Mouse (Mus musculus) E14TG2a.4 (cell line): ENCODE results near the gene Pak6.

Source experiments
- H3K27me3 ChIP-seq: 2 replicates; pipeline ENCODE4 v1.6.1; 2014; ENCODE audit warnings: low read length, control low read depth; ENCODE audit not compliant: insufficient read depth
- H3K36me3 ChIP-seq: 2 replicates; pipeline ENCODE4 v1.6.1; 2014; ENCODE audit warnings: low read length, control low read depth; ENCODE audit not compliant: insufficient read depth
- H3K4me1 ChIP-seq: replicated peaks from 2 replicates; pipeline ENCODE4 v1.6.1; 2014; ENCODE audit warnings: low read depth, low read length, control low read depth
- H3K4me3 ChIP-seq: replicated peaks from 2 replicates; pipeline ENCODE4 v1.5.1; 2014; ENCODE audit warnings: mild to moderate bottlenecking, low read length
- H3K9me3 ChIP-seq: 2 replicates; pipeline ENCODE4 v1.6.1; 2014; ENCODE audit warnings: low read length, control low read depth
- CTCF ChIP-seq: conservative IDR thresholded peaks from 2 replicates; pipeline ENCODE4 v1.5.1; 2014; ENCODE audit warnings: low read length
- NANOG ChIP-seq: IDR thresholded peaks from 2 replicates; pipeline ENCODE4 v1.6.1; 2014; ENCODE audit warnings: borderline replicate concordance, low read length, mixed read lengths
- POU5F1 ChIP-seq: IDR thresholded peaks from 2 replicates; pipeline ENCODE4 v1.6.1; 2014; ENCODE audit warnings: low read length, borderline replicate concordance

The Pak6 gene

DNA sequence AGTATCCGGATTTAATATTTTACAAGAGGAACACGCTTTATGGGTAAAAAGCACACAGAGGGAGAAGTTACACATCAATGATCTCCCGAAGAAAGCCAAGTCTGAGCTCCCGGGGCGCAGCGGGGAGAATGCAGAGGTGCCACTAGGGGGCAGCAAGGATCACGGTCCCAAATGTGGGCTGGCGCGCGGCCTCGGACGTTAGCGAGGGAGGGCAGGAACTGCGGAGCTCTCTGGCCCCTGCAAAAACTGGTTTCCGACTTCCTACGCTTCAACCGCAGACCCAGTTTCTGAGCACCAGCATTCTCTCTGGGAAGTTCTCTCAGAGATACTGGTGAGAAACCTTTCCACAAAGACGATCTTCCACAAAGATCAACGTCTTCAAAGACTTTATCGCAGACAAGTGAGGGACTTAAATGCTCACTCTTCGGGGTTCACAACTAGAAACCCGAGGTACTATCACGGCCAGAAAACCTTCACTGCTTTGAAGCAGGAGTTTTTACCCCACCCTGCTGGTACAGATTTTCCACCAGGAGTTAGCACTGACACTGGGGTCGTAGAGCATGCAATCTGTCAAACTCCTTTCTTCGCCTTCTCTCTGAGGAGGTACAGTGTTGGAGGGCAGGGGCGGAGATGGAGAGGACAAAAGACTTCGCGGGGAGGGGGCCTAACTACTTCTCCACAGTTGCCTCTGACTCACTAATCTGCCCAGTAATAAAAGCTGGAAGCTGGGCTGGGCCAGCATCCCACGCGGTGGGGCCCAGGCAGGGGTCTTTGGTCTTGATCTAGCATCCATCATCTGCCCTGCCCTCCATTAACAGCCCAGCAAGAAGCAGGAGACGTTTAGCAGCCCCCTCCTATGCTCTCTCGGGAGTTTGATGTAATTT, 37.3 kb downstream of the Pak6 start:
- H3K4me1 ChIP-seq = peaks cover 54% of the 10 kb centered on the region
- TF ChIP-seq NANOG = no peak; the same call in 1 of the 2 replicates
- no peak for TF ChIP-seq POU5F1
- TF ChIP-seq CTCF = peak; percentile 68
- no peaks in the 10 kb centered on the region for H3K9me3 ChIP-seq
- H3K27me3 ChIP-seq = peaks cover 90% of the 10 kb centered on the region
- peak overlapping the region; percentile 46 for H3K4me3 ChIP-seq
- H3K36me3 ChIP-seq = no peaks in the 10 kb centered on the region

DNA sequence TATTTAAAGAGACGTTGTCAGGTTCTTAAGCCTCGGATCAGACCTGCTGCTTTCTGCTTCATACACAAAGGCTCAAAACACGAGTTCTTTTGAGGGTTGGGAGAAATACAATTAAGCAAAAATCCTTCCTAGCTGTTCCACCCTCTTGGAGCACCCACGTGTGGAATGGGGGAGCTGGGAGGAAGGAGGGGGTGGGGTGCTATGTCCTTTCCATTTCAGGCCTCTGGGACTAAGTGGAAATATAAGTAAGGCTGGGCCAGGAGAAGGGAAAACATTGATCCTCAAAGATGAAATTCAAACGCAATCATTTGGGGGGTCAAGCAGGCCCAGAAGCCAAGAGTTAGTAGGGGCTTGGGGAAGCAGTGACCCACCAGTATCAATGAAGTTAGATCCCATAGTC, 38.1 kb downstream of the Pak6 start:
- Histone ChIP-seq H3K36me3 (no peaks in the 10 kb centered on the region), H3K9me3 (no peaks in the 10 kb centered on the region), H3K27me3 (peaks cover 93% of the 10 kb centered on the region), H3K4me1 (peaks cover 50% of the 10 kb centered on the region), H3K4me3 (no peak overlapping the region)
- no peak for TF ChIP-seq POU5F1

DNA sequence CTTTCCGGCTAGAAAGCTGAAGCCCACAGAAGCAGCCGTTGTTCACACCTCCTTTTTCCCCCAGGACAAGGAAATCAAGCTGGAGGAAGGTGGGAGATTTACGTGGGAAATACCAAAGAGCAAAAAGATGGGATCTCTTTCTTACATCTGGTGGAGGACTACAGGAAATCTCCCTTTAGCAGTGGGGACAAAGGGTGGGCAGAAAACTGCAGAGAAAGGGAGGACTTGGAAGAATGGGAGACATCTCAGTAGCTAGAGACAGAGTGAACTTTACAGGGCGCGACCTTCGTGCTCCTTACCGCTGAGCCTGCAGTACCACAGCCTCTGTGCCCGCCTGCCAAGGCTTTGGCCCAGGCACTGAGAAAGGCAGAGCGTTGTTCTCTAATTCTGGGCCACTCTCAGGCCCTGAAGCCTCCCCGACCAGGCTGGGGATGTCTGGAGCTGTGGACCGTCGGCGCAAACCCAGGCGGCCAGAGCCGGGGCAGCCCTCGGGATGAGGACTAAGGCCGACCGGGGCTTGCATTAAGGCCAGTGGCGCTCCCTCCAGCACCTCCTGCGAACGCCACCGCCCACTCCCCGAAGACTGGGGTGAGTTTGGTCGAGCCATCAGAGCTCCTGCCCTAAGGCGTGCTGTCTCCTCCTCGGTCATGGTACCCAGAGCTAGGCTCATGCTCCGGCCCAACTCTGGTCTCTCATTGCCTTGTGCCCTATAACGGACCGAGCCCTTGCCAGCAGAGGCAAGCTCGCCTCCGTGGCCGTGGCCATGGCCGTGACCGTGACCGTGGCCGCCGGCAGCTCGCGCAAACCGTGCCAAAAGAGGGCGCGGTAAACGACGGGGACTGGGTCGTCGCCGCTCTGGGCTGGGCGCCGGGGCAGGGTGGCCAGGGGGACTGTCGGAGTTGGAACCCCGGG, 39.1 kb downstream of the Pak6 start:
- Histone ChIP-seq H3K27me3 (peaks cover 94% of the 10 kb centered on the region), H3K36me3 (no peaks in the 10 kb centered on the region), H3K9me3 (no peaks in the 10 kb centered on the region), H3K4me1 (peaks cover 41% of the 10 kb centered on the region), H3K4me3 (peak overlapping the region; percentile 71)
- TF ChIP-seq POU5F1 (no peak), CTCF (no peak), NANOG (no peak)

DNA sequence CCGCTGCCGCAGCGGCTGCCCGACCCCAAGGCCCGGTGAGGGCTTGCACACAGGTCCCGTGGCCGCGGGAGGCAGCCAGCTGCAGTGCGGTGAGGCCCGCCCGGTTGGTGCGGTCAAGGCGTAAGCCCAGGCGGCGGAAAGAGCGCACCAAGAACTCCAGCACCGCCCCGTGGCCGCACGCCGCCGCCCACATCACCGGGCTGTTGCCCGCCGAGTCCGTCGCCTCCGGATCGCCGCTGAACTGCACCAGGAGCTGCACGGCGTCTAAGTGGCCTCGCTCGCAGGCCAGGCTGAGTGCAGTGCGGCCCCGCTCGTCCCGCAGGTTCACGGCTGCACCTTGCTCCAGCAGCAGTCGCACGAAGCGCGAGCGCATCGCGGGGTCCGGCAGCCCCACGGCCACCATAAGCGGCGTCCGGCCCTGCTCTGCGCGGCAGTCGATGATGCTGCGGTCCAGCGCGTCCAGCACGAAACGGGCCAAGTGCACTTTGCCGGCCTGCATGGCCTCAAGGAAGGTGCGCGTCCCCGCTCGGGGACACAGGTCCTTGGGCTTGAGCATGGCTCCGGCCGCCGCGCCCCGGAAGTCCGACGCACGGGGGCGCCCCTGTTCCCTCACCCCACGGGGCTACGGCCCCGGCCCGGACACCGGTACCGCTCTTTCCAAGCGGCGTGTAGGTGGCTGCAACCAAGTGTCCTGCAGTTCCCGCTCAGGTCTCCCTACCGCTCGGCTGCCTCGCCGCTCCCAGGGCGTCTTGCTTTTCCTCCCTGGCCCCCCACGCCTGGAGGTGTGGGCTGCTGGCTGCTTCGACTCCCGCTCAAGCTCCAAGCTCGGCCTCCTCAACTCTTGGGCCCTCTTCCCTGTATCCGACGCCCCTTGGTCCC, 40.0 kb downstream of the Pak6 start:
- Histone ChIP-seq H3K4me1 (peaks cover 41% of the 10 kb centered on the region), H3K4me3 (peak overlapping the region; percentile 71), H3K9me3 (no peaks in the 10 kb centered on the region), H3K36me3 (no peaks in the 10 kb centered on the region), H3K27me3 (peaks cover 94% of the 10 kb centered on the region)
- TF ChIP-seq NANOG (no peak), POU5F1 (no peak), CTCF (no peak)

DNA sequence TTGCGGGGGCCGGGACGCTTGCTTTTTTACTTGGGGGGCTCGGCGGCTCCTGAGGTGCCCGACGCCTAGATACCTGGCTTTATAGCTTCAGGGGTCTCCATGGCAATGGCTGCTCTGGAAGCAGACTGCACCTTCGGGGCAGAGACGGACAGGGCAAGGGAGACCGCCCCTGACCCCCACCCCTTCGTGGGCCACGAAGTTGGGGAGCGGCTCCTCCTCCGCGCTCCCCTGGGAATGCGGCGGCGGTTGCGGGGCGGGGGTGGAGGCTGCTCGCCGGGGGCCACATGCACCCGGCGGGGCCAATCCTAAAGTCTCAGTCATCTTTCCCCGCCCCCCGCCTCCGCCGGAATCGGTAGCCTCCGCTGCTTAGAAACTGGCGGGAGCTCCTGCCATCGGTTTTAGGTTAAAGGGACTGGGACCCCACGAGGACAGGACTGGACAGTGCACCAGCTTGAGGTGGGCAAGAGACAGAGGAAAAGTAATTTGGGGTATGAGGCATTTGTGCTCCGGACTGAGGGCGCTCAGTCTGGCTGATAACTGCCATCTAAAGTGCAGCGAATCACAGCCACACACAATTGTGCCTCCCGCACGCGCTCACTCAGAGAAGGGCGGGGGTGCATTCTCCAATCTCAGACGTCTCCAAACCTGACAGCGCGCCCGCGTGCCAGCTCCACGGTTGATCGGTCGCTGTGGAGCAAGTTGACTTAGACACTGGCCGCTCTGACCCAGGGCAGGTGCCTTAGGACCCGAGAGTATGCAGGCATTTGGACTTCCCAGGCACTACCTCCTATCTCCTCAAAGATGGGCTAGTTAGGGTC, 41.0 kb downstream of the Pak6 start, which contains the start of gene Ankrd63:
Gene Ankrd63, minus strand, starts transcription at position 51 of the 818 bp plus-strand sequence.
- H3K36me3 ChIP-seq = no peaks in the 10 kb centered on the region
- peaks cover 41% of the 10 kb centered on the region for H3K4me1 ChIP-seq
- H3K4me3 ChIP-seq = peak within 1 kb of the TSS; percentile 71
- TF ChIP-seq NANOG = no peak
- TF ChIP-seq POU5F1 = no peak
- H3K27me3 ChIP-seq = peaks cover 98% of the 10 kb centered on the region
- no peaks in the 10 kb centered on the region for H3K9me3 ChIP-seq

DNA sequence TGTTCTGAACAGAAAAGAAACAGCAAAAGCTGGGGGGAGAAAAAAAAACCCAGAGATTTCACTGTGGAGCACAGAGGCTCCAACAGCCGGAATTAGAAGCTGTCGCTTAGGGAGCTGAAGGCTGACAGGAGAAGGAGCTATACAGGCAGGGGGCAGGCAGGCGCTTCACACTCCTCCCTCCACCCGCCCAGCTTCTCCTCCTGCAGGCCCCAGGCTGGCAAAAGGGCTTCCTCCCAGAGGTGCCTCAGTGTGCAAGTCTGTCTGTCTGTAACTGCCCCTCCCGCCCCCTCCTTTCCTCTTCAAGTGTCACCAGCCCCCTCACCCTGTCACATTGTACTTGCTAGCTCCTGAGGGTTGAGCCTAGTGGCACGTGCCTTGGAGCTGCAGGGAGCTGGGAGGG, 43.3 kb downstream of the Pak6 start:
- Histone ChIP-seq H3K4me1 (peaks cover 30% of the 10 kb centered on the region), H3K4me3 (no peak overlapping the region), H3K36me3 (no peaks in the 10 kb centered on the region), H3K9me3 (0 out of 2 replicates have a peak, but pooled peaks cover 5% of the 10 kb centered on the region), H3K27me3 (peaks cover 100% of the 10 kb centered on the region)
- TF ChIP-seq CTCF (no peak), NANOG (no peak), POU5F1 (no peak)

DNA sequence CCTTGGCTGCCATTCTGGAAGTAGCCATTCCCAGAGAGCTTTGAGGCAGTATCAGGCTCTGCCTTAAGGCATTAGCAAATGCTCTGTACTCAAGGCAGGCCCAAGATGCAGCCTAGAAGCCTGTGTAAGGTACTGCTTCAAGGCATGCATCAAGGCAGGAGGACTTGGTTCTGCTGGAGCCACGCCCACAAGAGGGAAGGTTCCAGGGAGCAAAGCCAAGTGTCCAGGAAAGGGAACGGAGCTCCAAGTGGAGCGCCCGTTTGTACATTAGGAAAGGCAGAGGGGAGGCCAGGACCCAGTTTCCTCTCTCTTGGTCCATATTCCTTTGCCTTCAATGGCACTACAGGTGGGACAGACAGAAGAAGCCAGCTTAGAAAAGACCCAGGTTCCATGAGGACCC, 45.4 kb downstream of the Pak6 start:
- Histone ChIP-seq H3K36me3 (no peaks in the 10 kb centered on the region), H3K4me3 (no peak overlapping the region)
- no peak for TF ChIP-seq CTCF
- TF ChIP-seq POU5F1 = no peak
- no peak for TF ChIP-seq NANOG

More for the DNA sequence above, 45.4 kb downstream of the Pak6 start:
- Histone ChIP-seq H3K4me1 (peaks cover 21% of the 10 kb centered on the region), H3K9me3 (0 out of 2 replicates have a peak, but pooled peaks cover 5% of the 10 kb centered on the region), H3K27me3 (peaks cover 100% of the 10 kb centered on the region)
